Mouse (Mus musculus): ENCODE results near the gene Ebpl. TPM values are rescaled to one million over a fixed set of nuclear protein-coding genes. Genes with fewer than 3 reads are reported as not detected.

The Ebpl gene
- polyA plus RNA-seq, 1 experiment: 2.0 TPM

GRCm38 (mm10) chr14:61367290-61367689, 7.1 kb upstream of the Ebpl start:
- WGBS: 93% methylated on average over 2 of the region's 2 CpGs
- TF ChIP-seq POLR2A (IDR thresholded peaks at IDR 0.05; ENCODE audit: low read depth, low read length): no peak
- TF ChIP-seq CTCF (conservative IDR thresholded peaks at IDR 0.05; ENCODE audit: insufficient read depth, insufficient read length, low read depth, low read length): no peak
- Histone ChIP-seq H3K4me3 (ENCODE audit: insufficient read depth, low read depth, low read length) (no peak overlapping the region), H3K27ac (ENCODE audit: insufficient read depth, low read depth, low read length) (no peak overlapping the region), H3K36me3 (ENCODE audit: control insufficient read depth, insufficient read depth, low read length) (peaks cover 6% of the 10 kb centered on the region), H3K27me3 (replicated peaks; ENCODE audit: control insufficient read depth, insufficient read depth, low read length) (no peaks in the 10 kb centered on the region), H3K4me1 (ENCODE audit: control insufficient read depth, insufficient read depth, low read length) (no peaks in the 10 kb centered on the region)
- DNase-seq: no peak

GRCm38 (mm10) chr14:61364656-61365055, 4.4 kb upstream of the Ebpl start:
- WGBS: 90% methylated on average over 3 of the region's 3 CpGs
- peaks cover 5% of the 10 kb centered on the region for H3K4me1 ChIP-seq (ENCODE audit: control insufficient read depth, insufficient read depth, low read length)
- no peak overlapping the region for H3K27ac ChIP-seq (ENCODE audit: insufficient read depth, low read depth, low read length)
- TF ChIP-seq CTCF (conservative IDR thresholded peaks at IDR 0.05; ENCODE audit: insufficient read depth, insufficient read length, low read depth, low read length) (no peak), POLR2A (IDR thresholded peaks at IDR 0.05; ENCODE audit: low read depth, low read length) (no peak)
- peaks cover 4% of the 10 kb centered on the region for H3K36me3 ChIP-seq (ENCODE audit: control insufficient read depth, insufficient read depth, low read length)
- DNase-seq: no peak
- H3K4me3 ChIP-seq (ENCODE audit: insufficient read depth, low read depth, low read length): no peak overlapping the region
- no peaks in the 10 kb centered on the region for H3K27me3 ChIP-seq (replicated peaks; ENCODE audit: control insufficient read depth, insufficient read depth, low read length)

- Histone ChIP-seq H3K36me3 (ENCODE audit: control insufficient read depth, insufficient read depth, low read length) (peaks cover 4% of the 10 kb centered on the region), H3K4me1 (ENCODE audit: control insufficient read depth, insufficient read depth, low read length) (peaks cover 5% of the 10 kb centered on the region), H3K27ac (ENCODE audit: insufficient read depth, low read depth, low read length) (no peak overlapping the region), H3K27me3 (replicated peaks; ENCODE audit: control insufficient read depth, insufficient read depth, low read length) (no peaks in the 10 kb centered on the region), H3K4me3 (ENCODE audit: insufficient read depth, low read depth, low read length) (no peak overlapping the region)
- TF ChIP-seq POLR2A (IDR thresholded peaks at IDR 0.05; ENCODE audit: low read depth, low read length) (no peak), CTCF (conservative IDR thresholded peaks at IDR 0.05; ENCODE audit: insufficient read depth, insufficient read length, low read depth, low read length) (no peak)
- 89% methylated on average over 2 of the region's 2 CpGs for WGBS
- peak; percentile 9 for DNase-seq
Observed at GRCm38 (mm10) chr14:61363734-61364133, 3.5 kb upstream of the Ebpl start.

- Histone ChIP-seq H3K36me3 (ENCODE audit: control insufficient read depth, insufficient read depth, low read length) (peaks cover 2% of the 10 kb centered on the region; the same call in 1 of the 2 replicates), H3K27ac (ENCODE audit: insufficient read depth, low read depth, low read length) (no peak overlapping the region), H3K27me3 (replicated peaks; ENCODE audit: control insufficient read depth, insufficient read depth, low read length) (no peaks in the 10 kb centered on the region), H3K4me3 (ENCODE audit: insufficient read depth, low read depth, low read length) (no peak overlapping the region), H3K4me1 (ENCODE audit: control insufficient read depth, insufficient read depth, low read length) (peaks cover 5% of the 10 kb centered on the region)
- WGBS: 94% methylated on average over 2 of the region's 2 CpGs
- no peak for DNase-seq
- no peak for TF ChIP-seq CTCF (conservative IDR thresholded peaks at IDR 0.05; ENCODE audit: insufficient read depth, insufficient read length, low read depth, low read length)
- no peak for TF ChIP-seq POLR2A (IDR thresholded peaks at IDR 0.05; ENCODE audit: low read depth, low read length)
Observed at GRCm38 (mm10) chr14:61362268-61362667, 2.0 kb upstream of the Ebpl start.

- no peaks in the 10 kb centered on the region for H3K27me3 ChIP-seq (replicated peaks; ENCODE audit: control insufficient read depth, insufficient read depth, low read length)
- no peak for TF ChIP-seq CTCF (conservative IDR thresholded peaks at IDR 0.05; ENCODE audit: insufficient read depth, insufficient read length, low read depth, low read length)
- no peak for TF ChIP-seq POLR2A (IDR thresholded peaks at IDR 0.05; ENCODE audit: low read depth, low read length)
- H3K36me3 ChIP-seq (ENCODE audit: control insufficient read depth, insufficient read depth, low read length): no peaks in the 10 kb centered on the region
- H3K4me1 ChIP-seq (ENCODE audit: control insufficient read depth, insufficient read depth, low read length): peaks cover 5% of the 10 kb centered on the region
- peak overlapping the region; percentile 49; the same call in 1 of the 2 replicates for H3K4me3 ChIP-seq (ENCODE audit: insufficient read depth, low read depth, low read length)
- H3K27ac ChIP-seq (ENCODE audit: insufficient read depth, low read depth, low read length): peak overlapping the region; percentile 41
- peak; percentile 66 for DNase-seq
- WGBS: 40% methylated on average over 3 of the region's 3 CpGs
Observed at GRCm38 (mm10) chr14:61360981-61361511, 807 bp upstream of the Ebpl start.

GRCm38 (mm10) chr14:61354251-61355235, 5.7 kb downstream of the Ebpl start:
- Histone ChIP-seq H3K4me1 (ENCODE audit: control insufficient read depth, insufficient read depth, low read length) (no peaks in the 10 kb centered on the region), H3K27me3 (replicated peaks; ENCODE audit: control insufficient read depth, insufficient read depth, low read length) (no peaks in the 10 kb centered on the region), H3K27ac (ENCODE audit: insufficient read depth, low read depth, low read length) (no peak overlapping the region), H3K36me3 (ENCODE audit: control insufficient read depth, insufficient read depth, low read length) (no peaks in the 10 kb centered on the region), H3K4me3 (ENCODE audit: insufficient read depth, low read depth, low read length) (no peak overlapping the region)
- 79% methylated on average over 10 of the region's 10 CpGs for WGBS
- TF ChIP-seq POLR2A (IDR thresholded peaks at IDR 0.05; ENCODE audit: low read depth, low read length) (no peak), CTCF (conservative IDR thresholded peaks at IDR 0.05; ENCODE audit: insufficient read depth, insufficient read length, low read depth, low read length) (no peak)
- DNase-seq: no peak

- Histone ChIP-seq H3K27me3 (replicated peaks; ENCODE audit: control insufficient read depth, insufficient read depth, low read length) (no peaks in the 10 kb centered on the region), H3K36me3 (ENCODE audit: control insufficient read depth, insufficient read depth, low read length) (no peaks in the 10 kb centered on the region), H3K27ac (ENCODE audit: insufficient read depth, low read depth, low read length) (no peak overlapping the region), H3K4me3 (ENCODE audit: insufficient read depth, low read depth, low read length) (no peak overlapping the region), H3K4me1 (ENCODE audit: control insufficient read depth, insufficient read depth, low read length) (no peaks in the 10 kb centered on the region)
- 69% methylated on average over 6 of the region's 6 CpGs for WGBS
- TF ChIP-seq POLR2A (IDR thresholded peaks at IDR 0.05; ENCODE audit: low read depth, low read length) (no peak), CTCF (conservative IDR thresholded peaks at IDR 0.05; ENCODE audit: insufficient read depth, insufficient read length, low read depth, low read length) (no peak)
- no peak for DNase-seq
Observed at GRCm38 (mm10) chr14:61350808-61351207, 9.4 kb downstream of the Ebpl start.

Measured in kidney, adult 2 months (tissue).